Mouse (Mus musculus) heart, embryonic 10.5 days (tissue): ENCODE measurements around the gene Fam155a. TPM values are rescaled to one million over a fixed set of nuclear protein-coding genes. Genes with fewer than 3 reads are reported as not detected.

ENCODE experiments used
- DNase-seq: peaks from one replicate; pipeline ENCODE4 v3.0.0-alpha.2; 2017; ENCODE audit warnings: low spot score
- H3K27ac ChIP-seq: fragments of 300-500 bp; sonication (generic); 2 replicates; pipeline ENCODE4 v1.5.1; 2016; ENCODE audit warnings: mild to moderate bottlenecking
- H3K27me3 ChIP-seq: fragments of 300-500 bp; sonication (generic); 2 replicates; pipeline ENCODE4 v1.6.1; 2016; ENCODE audit warnings: mild to moderate bottlenecking; ENCODE audit not compliant: poor library complexity, insufficient read depth, severe bottlenecking
- H3K36me3 ChIP-seq: fragments of 300-500 bp; sonication (generic); 2 replicates; pipeline ENCODE4 v1.6.1; 2016; ENCODE audit warnings: mild to moderate bottlenecking, moderate library complexity
- H3K4me1 ChIP-seq: fragments of 300-500 bp; sonication (generic); 2 replicates; pipeline ENCODE4 v1.6.1; 2016; ENCODE audit warnings: mild to moderate bottlenecking
- H3K4me3 ChIP-seq: fragments of 300-500 bp; sonication (generic); 2 replicates; pipeline ENCODE4 v1.5.1; 2016; ENCODE audit warnings: mild to moderate bottlenecking, moderate library complexity
- H3K9me3 ChIP-seq: fragments of 300-500 bp; sonication (generic); 2 replicates; pipeline ENCODE4 v1.6.1; 2016; ENCODE audit warnings: mild to moderate bottlenecking, moderate library complexity
- WGBS: fragments of 180-500 bp; shearing (Covaris S2); methylation state at CpG from one replicate; pipeline ENCODE4 v1.1.7; 2016; 5-methylcytosine and 5-hydroxymethylcytosine counted together
- polyA plus RNA-seq: library from polyadenylated mRNA; unstranded; fragments of >200 nt; fragmentation: Nextera tagmentation; extraction: Ambion mirVana; gene quantifications from 2 replicates; pipeline ENCODE4 v1.2.1, GENCODE M21; 2016

Gene Fam155a
- polyA plus RNA-seq, 1 experiment from 2014 or later: 0.11 TPM

DNA sequence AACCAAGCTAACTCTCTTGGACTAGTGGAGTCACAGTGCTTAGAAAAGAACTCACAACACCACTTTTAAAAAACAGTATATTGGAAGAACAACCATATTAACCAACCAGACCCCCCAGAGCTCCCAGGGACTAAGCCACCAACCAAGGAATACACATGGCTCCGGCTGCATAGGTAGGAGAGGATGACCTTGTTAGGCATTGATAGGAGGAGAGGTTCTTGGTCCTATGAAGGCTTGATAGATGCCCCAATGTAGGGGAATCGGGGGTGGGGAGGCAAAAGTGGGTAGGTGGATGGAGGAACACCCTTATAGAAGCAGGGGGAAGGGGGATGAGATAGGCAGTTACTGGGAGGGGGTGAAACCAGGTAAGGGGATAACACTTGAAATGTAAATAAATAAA is 132.8 kb downstream of the Fam155a start:
- no peak for DNase-seq
- H3K27me3 ChIP-seq: no peaks in the 10 kb centered on the region
- no peaks in the 10 kb centered on the region for H3K4me1 ChIP-seq
- H3K9me3 ChIP-seq: no peaks in the 10 kb centered on the region
- 75% methylated on average over 2 of the region's 2 CpGs for WGBS
- no peak overlapping the region for H3K27ac ChIP-seq
- no peak overlapping the region for H3K4me3 ChIP-seq
- H3K36me3 ChIP-seq: no peaks in the 10 kb centered on the region

DNA sequence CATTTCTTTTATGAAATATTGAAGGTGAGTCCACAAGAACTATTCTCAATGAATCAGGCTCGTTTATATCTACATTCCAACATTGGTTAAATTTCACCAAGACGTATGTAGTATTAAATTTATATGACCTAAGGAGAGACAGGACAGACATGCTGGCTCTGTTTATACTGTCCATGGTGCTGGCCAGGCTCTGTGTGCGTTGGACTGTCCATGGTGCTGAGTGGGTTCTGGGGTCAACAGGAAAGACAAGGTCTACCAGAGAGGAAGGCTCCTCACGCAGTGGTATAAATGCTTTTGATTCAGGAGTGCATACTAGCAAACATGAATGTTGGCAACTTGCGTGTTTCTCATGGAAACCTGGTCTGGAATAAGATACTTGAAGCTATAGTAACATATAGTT is 135.7 kb downstream of the Fam155a start:
- DNase-seq: peak; percentile 85
- 67% methylated on average over 5 of the region's 5 CpGs for WGBS
- no peaks in the 10 kb centered on the region for H3K27me3 ChIP-seq
- H3K36me3 ChIP-seq: no peaks in the 10 kb centered on the region
- no peaks in the 10 kb centered on the region for H3K4me1 ChIP-seq
- H3K9me3 ChIP-seq: no peaks in the 10 kb centered on the region
- no peak overlapping the region for H3K27ac ChIP-seq
- H3K4me3 ChIP-seq: no peak overlapping the region

DNA sequence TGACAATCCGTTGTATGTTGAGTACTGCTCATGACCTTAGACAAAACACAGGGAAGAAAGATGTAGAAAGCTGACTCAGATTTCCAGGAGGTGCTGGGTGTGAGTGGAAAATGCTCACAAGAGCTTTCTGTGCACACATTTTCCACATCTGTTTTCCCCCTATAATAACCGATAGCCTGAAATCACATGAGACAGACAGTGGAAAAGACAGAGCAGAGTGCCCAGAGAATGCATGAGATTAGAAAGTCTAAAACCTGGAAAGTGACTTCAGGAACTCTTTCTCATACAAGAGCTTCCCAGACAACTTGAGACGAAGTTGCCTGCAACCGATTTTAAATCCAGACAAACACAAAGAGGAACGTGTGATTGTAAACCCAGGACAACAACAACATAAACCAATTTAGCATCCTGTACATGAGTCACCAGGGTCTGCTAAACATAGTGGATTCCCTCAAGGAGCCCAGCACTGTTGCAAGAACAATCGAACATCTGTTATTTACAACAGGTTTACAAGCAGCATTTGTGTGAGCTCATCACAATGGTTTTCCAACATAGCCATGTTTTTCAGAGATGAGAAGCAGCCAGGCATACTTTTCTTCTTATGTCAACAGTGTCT is 163.8 kb downstream of the Fam155a start:
- Histone ChIP-seq H3K27ac (no peak overlapping the region), H3K9me3 (no peaks in the 10 kb centered on the region), H3K36me3 (no peaks in the 10 kb centered on the region), H3K4me3 (no peak overlapping the region), H3K4me1 (no peaks in the 10 kb centered on the region), H3K27me3 (no peaks in the 10 kb centered on the region)
- WGBS: 66% methylated on average over 6 of the region's 6 CpGs
- DNase-seq: no peak

DNA sequence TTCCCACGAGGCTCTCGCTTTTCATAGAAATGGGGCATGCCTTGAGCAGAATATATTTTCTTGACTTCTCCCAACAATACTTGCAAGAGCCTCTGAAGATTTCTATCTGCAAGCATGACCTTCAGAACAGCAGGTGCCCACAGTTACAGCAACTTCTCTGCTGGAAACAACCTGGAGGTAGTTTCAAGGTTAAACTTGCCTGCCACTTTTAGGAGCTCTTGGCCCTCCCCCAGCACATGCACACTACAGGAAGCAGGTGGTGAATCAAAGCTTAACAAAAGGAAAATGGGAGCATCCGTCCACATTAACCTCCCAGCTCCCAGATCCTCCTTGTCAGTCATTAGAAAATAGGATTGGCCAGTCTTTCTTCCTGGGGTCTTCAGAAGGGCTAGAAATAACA is 175.0 kb downstream of the Fam155a start:
- no peak for DNase-seq
- no peaks in the 10 kb centered on the region for H3K4me1 ChIP-seq
- 74% methylated on average over 3 of the region's 3 CpGs for WGBS
- no peak overlapping the region for H3K27ac ChIP-seq
- H3K27me3 ChIP-seq: no peaks in the 10 kb centered on the region
- H3K36me3 ChIP-seq: no peaks in the 10 kb centered on the region
- no peaks in the 10 kb centered on the region for H3K9me3 ChIP-seq
- H3K4me3 ChIP-seq: no peak overlapping the region

DNA sequence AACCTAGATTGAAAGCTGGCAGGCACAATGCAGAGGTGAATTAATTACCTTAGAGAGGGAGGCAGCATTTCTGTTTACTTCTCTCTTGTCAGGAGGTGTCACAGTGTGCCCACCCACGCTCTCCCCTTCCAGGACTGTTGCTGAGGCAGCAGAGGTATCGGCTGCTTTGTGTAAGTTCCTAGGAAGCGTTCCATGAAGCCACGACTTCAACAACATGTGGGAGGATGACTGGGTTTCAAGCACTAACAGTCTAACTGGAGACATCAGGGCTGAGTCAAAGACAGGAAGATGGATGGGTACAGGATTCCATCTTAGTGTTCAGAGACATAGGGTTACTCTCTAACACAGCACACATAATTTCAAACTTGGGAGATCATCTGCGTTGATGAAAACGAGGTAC is 189.1 kb downstream of the Fam155a start:
- H3K9me3 ChIP-seq: no peaks in the 10 kb centered on the region
- DNase-seq: no peak
- no peaks in the 10 kb centered on the region for H3K27me3 ChIP-seq
- H3K4me1 ChIP-seq: no peaks in the 10 kb centered on the region
- WGBS: 62% methylated on average over 6 of the region's 6 CpGs
- no peak overlapping the region for H3K27ac ChIP-seq
- H3K4me3 ChIP-seq: no peak overlapping the region
- no peaks in the 10 kb centered on the region for H3K36me3 ChIP-seq

DNA sequence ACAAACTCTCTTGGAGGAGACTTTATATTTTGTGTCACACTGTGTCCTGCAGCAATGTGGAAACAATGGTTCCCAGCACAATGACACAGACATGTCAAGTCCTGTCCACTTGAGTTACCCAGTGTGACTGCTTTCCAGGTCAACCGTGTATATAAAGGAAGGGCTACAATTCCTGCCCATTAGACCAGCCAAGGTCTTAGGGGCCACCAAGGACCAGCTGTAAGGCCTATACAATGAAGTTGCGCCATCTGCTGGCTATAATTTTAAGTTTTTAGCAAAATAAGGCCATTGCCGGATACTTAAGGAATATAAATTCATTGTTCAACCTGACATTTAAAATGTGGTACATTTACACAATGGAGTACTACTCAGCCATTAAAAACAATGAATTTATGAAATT is 190.8 kb downstream of the Fam155a start:
- H3K27ac ChIP-seq: no peak overlapping the region
- 28% methylated on average over 3 of the region's 3 CpGs for WGBS
- H3K27me3 ChIP-seq: no peaks in the 10 kb centered on the region
- H3K9me3 ChIP-seq: no peaks in the 10 kb centered on the region
- H3K36me3 ChIP-seq: no peaks in the 10 kb centered on the region
- no peak overlapping the region for H3K4me3 ChIP-seq
- H3K4me1 ChIP-seq: no peaks in the 10 kb centered on the region
- DNase-seq: no peak

DNA sequence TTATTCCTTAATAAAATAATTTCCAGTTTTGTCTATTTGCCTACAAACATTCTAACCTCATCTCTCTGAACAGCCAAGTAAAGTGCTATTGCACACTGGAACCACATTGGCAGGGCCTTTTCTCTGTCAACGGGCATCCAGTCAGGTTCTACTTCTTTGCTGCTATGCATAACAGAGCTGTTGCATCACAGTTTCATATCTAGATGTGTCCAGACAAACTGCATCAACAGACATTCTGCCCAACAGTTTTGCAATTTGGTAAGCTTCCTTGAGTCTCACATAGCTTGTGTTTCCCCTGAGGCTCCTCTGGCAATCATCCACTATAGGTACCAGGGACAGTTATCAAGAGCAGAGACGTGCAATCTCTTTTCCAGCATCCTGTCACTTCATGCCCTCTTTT is 199.0 kb downstream of the Fam155a start:
- Histone ChIP-seq H3K4me3 (no peak overlapping the region), H3K36me3 (no peaks in the 10 kb centered on the region), H3K27ac (no peak overlapping the region), H3K9me3 (no peaks in the 10 kb centered on the region), H3K27me3 (no peaks in the 10 kb centered on the region), H3K4me1 (no peaks in the 10 kb centered on the region)
- whole genome bisulfite sequencing: 63% methylated on average over 2 of the region's 2 CpGs
- no peak for DNase-seq

DNA sequence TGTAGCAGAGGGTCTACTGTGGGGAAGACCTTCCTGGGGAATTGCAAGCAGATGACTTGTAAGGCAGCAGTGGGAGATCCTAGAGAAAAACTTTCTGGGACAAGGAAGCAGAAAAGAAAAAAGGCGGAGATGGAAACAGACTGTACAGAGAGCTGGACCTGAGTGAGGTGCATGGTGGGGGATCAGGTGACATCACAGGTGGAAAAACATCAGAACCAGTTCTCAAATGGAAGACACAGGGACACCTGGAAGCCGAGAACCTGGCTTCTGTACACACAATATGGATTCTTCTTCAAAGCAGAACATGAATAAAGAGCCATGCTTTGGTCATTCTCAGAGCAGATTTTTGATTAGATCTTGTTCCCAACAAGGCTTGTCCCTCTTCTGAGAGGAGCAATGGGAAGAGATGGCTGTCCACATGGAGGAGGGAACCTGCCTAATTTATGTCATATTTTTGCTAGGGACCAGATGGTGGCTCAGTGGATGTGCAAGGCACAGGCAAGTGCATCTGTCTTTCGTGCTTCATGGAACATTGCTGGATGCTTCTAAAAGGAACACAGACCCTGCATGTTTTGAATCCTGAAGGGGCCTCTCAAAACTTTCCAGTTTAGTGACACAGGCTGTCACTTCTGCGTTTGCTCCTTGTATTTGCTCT is 201.3 kb downstream of the Fam155a start:
- Histone ChIP-seq H3K4me1 (no peaks in the 10 kb centered on the region), H3K9me3 (no peaks in the 10 kb centered on the region), H3K36me3 (no peaks in the 10 kb centered on the region), H3K27me3 (no peaks in the 10 kb centered on the region), H3K4me3 (no peak overlapping the region), H3K27ac (no peak overlapping the region)
- DNase-seq: no peak
- WGBS: 79% methylated on average over 4 of the region's 4 CpGs

DNA sequence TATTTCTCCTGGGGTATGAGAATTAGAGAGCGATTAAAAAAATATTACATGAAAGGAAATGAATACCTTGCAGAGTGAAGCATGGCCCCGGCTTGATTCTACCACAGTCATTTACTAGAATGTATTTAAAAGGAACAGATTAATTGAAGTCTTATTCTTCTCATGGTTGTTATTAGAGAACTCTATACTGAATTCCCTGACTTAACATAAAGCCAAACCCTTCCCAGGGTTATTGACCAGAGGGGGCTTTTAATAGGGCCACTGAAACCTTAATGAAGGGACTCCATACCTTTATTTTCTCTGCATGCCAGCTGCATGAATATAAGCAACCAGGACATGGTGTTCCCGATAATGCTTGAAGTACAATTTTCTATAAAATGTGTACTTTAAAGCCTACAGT is 221.8 kb downstream of the Fam155a start:
- no peaks in the 10 kb centered on the region for H3K27me3 ChIP-seq
- H3K9me3 ChIP-seq: no peaks in the 10 kb centered on the region
- H3K27ac ChIP-seq: no peak overlapping the region
- no peak overlapping the region for H3K4me3 ChIP-seq
- no peaks in the 10 kb centered on the region for H3K36me3 ChIP-seq
- no peaks in the 10 kb centered on the region for H3K4me1 ChIP-seq
- WGBS: 89% methylated on average over 3 of the region's 3 CpGs
- DNase-seq: no peak

DNA sequence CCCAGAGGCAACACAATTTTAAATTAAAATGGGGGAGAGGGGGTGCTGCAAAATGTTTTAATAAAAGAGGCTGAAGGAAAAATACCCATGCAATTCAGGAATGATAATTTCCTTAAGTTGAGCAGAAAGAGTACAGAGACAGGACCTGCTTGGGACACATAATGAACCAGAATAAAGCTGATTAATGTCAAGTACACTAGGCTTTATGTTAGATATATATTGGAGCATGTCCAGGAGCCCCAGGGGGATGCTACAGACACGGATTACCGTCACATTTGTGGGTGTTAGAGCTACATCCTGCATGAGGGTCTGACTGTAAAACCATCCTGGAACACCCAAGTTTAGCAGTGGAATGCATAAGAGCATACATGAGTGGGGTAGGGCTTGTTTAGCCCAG is 223.4 kb downstream of the Fam155a start:
- H3K27ac ChIP-seq: no peak overlapping the region
- H3K27me3 ChIP-seq: no peaks in the 10 kb centered on the region
- no peaks in the 10 kb centered on the region for H3K4me1 ChIP-seq
- no peak for DNase-seq
- no peaks in the 10 kb centered on the region for H3K36me3 ChIP-seq
- WGBS: 81% methylated on average over 2 of the region's 2 CpGs
- no peaks in the 10 kb centered on the region for H3K9me3 ChIP-seq
- H3K4me3 ChIP-seq: no peak overlapping the region

DNA sequence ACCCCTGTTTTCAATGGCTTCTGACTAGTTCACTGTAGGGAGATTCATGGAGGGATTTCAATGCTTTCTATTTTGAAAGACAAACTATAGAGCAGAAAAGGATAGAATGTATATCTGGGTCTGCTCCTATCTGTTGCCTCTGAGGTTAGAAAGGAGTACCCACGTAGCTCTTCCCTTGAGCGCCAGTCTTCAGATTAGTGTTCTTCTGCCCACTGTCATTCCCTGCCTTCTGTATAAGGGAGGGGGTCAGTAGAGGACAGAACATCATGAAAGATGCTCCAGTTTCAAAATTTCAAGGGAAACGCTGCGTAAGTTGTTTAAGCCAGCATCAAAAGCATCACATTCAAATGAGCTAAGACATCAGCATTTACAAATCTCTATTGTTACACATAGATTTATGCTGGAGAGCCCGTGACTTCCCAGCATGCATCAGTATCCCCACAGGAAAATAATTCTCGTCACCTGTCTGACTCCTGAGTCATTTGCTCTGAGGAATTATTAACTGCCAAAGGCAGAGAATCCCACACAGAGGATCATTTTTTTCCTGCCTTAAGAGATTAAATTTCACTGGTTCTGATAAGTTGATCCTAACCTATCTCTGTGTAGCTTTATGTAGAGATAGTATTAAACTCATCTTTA is 223.9 kb downstream of the Fam155a start:
- no peak overlapping the region for H3K4me3 ChIP-seq
- H3K27me3 ChIP-seq: no peaks in the 10 kb centered on the region
- no peaks in the 10 kb centered on the region for H3K36me3 ChIP-seq
- H3K27ac ChIP-seq: no peak overlapping the region
- no peaks in the 10 kb centered on the region for H3K9me3 ChIP-seq
- no peak for DNase-seq
- H3K4me1 ChIP-seq: no peaks in the 10 kb centered on the region
- 72% methylated on average over 6 of the region's 6 CpGs for WGBS

DNA sequence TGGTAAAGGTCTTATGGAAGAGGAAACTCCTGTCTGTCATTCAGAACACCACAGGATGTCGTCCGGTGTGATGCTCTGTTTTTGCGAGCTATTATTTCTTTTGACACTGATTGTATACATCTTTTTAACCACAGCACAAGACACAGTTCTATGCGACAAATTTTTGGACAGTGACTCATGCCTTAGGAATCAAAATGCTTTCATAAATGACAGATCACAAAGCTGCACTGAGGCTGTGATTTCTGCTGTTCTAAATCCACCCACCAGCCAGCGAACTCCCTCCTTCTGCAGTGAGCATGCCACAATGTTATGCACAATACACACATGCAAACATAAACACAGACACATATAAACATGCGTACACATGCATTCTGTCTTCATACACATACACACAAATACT is 224.5 kb downstream of the Fam155a start:
- no peaks in the 10 kb centered on the region for H3K9me3 ChIP-seq
- no peak overlapping the region for H3K27ac ChIP-seq
- no peak for DNase-seq
- H3K4me3 ChIP-seq: no peak overlapping the region
- H3K27me3 ChIP-seq: no peaks in the 10 kb centered on the region
- no peaks in the 10 kb centered on the region for H3K36me3 ChIP-seq
- 74% methylated on average over 6 of the region's 6 CpGs for WGBS
- no peaks in the 10 kb centered on the region for H3K4me1 ChIP-seq

DNA sequence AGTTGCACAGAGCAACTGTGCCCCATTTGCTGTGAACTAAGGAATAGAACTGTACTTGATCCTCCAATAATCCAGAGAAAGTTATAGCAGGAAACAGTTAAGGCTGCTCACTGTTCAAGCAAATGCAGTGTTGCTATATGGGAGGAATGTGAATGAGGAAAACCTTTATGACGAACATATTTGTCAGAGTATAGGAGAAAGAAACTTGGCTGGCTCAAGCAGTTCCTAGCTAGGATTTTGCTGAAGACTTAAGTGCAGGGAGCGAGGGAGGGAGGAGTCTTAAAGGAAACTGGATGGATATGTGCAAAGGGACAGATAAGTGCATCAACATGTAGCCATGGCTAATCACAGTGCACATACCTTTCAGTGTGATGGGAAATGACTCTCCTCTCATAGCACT is 225.3 kb downstream of the Fam155a start:
- H3K36me3 ChIP-seq: no peaks in the 10 kb centered on the region
- DNase-seq: no peak
- H3K4me1 ChIP-seq: no peaks in the 10 kb centered on the region
- H3K27me3 ChIP-seq: no peaks in the 10 kb centered on the region
- 68% methylated on average over 2 of the region's 2 CpGs for WGBS
- no peaks in the 10 kb centered on the region for H3K9me3 ChIP-seq
- no peak overlapping the region for H3K27ac ChIP-seq
- H3K4me3 ChIP-seq: no peak overlapping the region
